Mouse (Mus musculus) cerebellum, adult 11-12 months (tissue): ENCODE results near the gene Cinp.

ENCODE experiments used
- DNase-seq: peaks from one replicate; pipeline ENCODE4 v3.0.0; 2022

Gene Cinp

DNA sequence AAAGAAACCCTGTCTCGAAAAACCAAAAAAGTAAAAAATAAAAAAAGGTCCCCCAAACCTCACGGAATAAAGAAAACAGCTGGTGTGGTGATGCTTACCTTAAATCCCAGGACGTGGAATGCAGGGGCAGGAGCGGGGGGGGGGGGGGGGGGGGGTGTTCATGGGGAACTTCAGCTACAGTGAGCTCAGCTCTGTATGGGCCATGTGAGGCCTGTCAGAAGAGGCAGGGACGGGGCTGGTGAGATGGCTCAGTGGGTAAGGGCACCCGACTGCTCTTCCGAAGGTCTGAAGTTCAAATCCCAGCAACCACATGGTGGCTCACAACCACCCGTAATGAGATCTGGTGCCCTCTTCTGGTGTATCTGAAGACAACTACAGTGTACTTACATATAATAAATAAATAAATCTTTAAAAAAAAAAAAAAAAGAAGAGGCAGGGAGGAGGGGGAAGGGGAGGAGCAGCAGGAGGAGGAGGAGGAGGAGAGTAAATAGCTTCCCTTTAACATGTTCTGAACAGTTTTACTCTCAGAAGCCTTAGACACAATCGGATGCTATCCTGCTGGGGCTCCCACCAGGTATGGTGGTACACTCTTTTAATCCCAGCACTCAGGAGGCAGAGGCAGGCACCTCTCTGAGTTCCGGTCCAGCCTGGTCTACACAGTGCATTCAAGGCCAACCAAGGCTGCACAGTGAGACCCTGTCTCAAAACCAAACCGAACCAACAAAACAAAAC is 58.5 kb downstream of the Cinp start:
- no peak for DNase-seq

DNA sequence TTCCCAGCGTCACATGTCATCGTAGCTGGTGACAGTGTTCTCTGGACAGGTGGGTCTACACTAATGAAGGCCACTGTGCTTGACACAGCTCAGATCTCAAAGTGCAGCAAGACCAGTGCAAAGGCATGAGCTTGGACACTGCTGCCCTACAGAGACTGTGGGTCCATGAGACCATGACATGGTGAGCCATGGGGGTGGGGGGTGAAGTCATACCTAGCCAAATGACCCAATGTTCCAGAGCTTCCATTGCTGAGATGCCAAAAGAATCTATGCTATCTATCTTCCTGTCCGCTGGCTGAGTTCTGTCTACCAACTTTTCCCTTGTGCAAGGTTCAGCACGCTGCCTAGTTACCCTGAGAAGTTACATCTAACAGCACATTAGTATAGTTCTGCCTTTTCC is 60.0 kb downstream of the Cinp start:
- no peak for DNase-seq
